Mouse (Mus musculus) kidney, adult 2 months (tissue): ENCODE data around the gene Rnase10.

ENCODE experiments used
- CTCF ChIP-seq: fragments of 200-500 bp; conservative IDR thresholded peaks from 2 replicates; pipeline ENCODE4 v1.5.1; 2011; ENCODE audit warnings: low read depth, mild to moderate bottlenecking, control low read depth, low read length, moderate library complexity, mixed read lengths; ENCODE audit not compliant: insufficient read depth, insufficient read length
- POLR2A ChIP-seq: fragments of 200-500 bp; IDR thresholded peaks from one replicate; pipeline ENCODE4 v1.6.1; 2011; ENCODE audit warnings: low read depth, low read length, control low read depth

GRCm38 (mm10) chr14:50979631-50980030 lies 27.9 kb upstream of the Rnase10 start:
- TF ChIP-seq POLR2A (no peak), CTCF (no peak)
